Comparison of ENCODE assay signal across 8 mouse cellular contexts in genomic region chr7:16296766-16297390, GRCm38 (mm10). TPM values are rescaled to one million over a fixed set of nuclear protein-coding genes. Genes with fewer than 3 reads are reported as not detected.
DNase-seq lines count a peak whose midpoint lies in the region; ATAC-seq and TF ChIP-seq lines count a peak whose summit lies in the region.

No protein-coding gene starts in this region.

- peak overlapping the region; percentile 50 for H3K4me2 ChIP-seq in embryonic facial prominence, embryonic 11.5 days (ENCODE audit: low read depth, low read length)
- peak overlapping the region; percentile 58 for H3K4me2 ChIP-seq in limb, embryonic 15.5 days
- peak overlapping the region; percentile 58 for H3K4me2 ChIP-seq in midbrain, postnatal 0 days (ENCODE audit: low read depth, low read length, poor library complexity, severe bottlenecking)

- TF ChIP-seq POLR2A in kidney, adult 2 months (IDR thresholded peaks at IDR 0.05; ENCODE audit: low read depth, low read length): no peak

- H3K27ac ChIP-seq in embryonic facial prominence, embryonic 11.5 days (replicated peaks; ENCODE audit: low read depth, low read length): peak overlapping the region; percentile 41; the same call in 1 of the 2 replicates
- peak overlapping the region; percentile 28 for H3K27ac ChIP-seq in kidney, adult 2 months (ENCODE audit: insufficient read depth, low read depth, low read length)
- peak overlapping the region; percentile 93 for H3K27ac ChIP-seq in limb, embryonic 15.5 days
- peak overlapping the region; percentile 55; the same call in 1 of the 2 replicates for H3K27ac ChIP-seq in midbrain, postnatal 0 days (ENCODE audit: low read depth, low read length)

- DNase-seq in urinary bladder, adult 18-20 months (ENCODE audit: low spot score in 2 of 2): peak; percentile 75 to 84
- DNase-seq in urinary bladder, postnatal 10 days (ENCODE audit: low spot score): no peak
- DNase-seq in embryonic facial prominence, embryonic 11.5 days (ENCODE audit: low spot score): peak; percentile 90
- peak; percentile 93 to 94 for DNase-seq in heart, adult 18-20 months
- DNase-seq in kidney, adult 2 months: peak; percentile 93
- DNase-seq in midbrain, postnatal 0 days (ENCODE audit: low spot score): peak; percentile 92
- peak; percentile 76 to 93 for DNase-seq in spleen, postnatal 10 days (ENCODE audit: low spot score in 2 of 2)

- no peaks in the 10 kb centered on the region; the same call in none of the 2 replicates for H3K4me1 ChIP-seq in embryonic facial prominence, embryonic 11.5 days (ENCODE audit: control insufficient read depth, insufficient read depth, low read length)
- H3K4me1 ChIP-seq in kidney, adult 2 months (ENCODE audit: control insufficient read depth, insufficient read depth, low read length): no peaks in the 10 kb centered on the region; the same call in 1 of the 2 replicates
- H3K4me1 ChIP-seq in limb, embryonic 15.5 days: peaks cover 39% of the 10 kb centered on the region
- peaks cover 4% of the 10 kb centered on the region; the same call in 1 of the 2 replicates for H3K4me1 ChIP-seq in midbrain, postnatal 0 days (ENCODE audit: insufficient read depth, low read length)

- 0 out of 2 replicates have a peak, but pooled peaks have one; percentile 17 for TF ChIP-seq CTCF in kidney, adult 2 months (conservative IDR thresholded peaks at IDR 0.05; ENCODE audit: insufficient read depth, insufficient read length, low read depth, low read length)
- TF ChIP-seq CTCF in midbrain, postnatal 0 days (IDR thresholded peaks at IDR 0.05): peak; percentile 48

- H3K9ac ChIP-seq in embryonic facial prominence, embryonic 11.5 days (replicated peaks; ENCODE audit: low read length): peak overlapping the region; percentile 1
- peak overlapping the region; percentile 41 for H3K9ac ChIP-seq in limb, embryonic 15.5 days
- H3K9ac ChIP-seq in midbrain, postnatal 0 days (replicated peaks; ENCODE audit: low read length, poor library complexity, severe bottlenecking): peak overlapping the region; percentile 42

- H3K4me3 ChIP-seq in embryonic facial prominence, embryonic 11.5 days (ENCODE audit: low read depth, low read length): peak overlapping the region; percentile 25
- H3K4me3 ChIP-seq in kidney, adult 2 months (ENCODE audit: insufficient read depth, low read depth, low read length): peak overlapping the region; percentile 8; the same call in 1 of the 2 replicates
- H3K4me3 ChIP-seq in limb, embryonic 15.5 days: peak overlapping the region; percentile 34
- H3K4me3 ChIP-seq in midbrain, postnatal 0 days (ENCODE audit: low read depth, low read length): peak overlapping the region; percentile 34

- no peaks in the 10 kb centered on the region for H3K9me3 ChIP-seq in embryonic facial prominence, embryonic 11.5 days (replicated peaks; ENCODE audit: control insufficient read depth, low read length)
- H3K9me3 ChIP-seq in limb, embryonic 15.5 days: no peaks in the 10 kb centered on the region
- H3K9me3 ChIP-seq in midbrain, postnatal 0 days (ENCODE audit: low read length): no peaks in the 10 kb centered on the region

- no peak for ATAC-seq in embryonic facial prominence, embryonic 11.5 days (replicated peaks; ENCODE audit: insufficient number of reproducible peaks, low FRiP score, low TSS enrichment, low read depth)
- no peak; the same call in 1 of the 2 replicates for ATAC-seq in limb, embryonic 15.5 days (ENCODE audit: insufficient number of reproducible peaks, low FRiP score, low TSS enrichment, low read depth)
- ATAC-seq in midbrain, postnatal 0 days (ENCODE audit: low FRiP score): peak; percentile 31

- H3K27me3 ChIP-seq in embryonic facial prominence, embryonic 11.5 days (ENCODE audit: control insufficient read depth, insufficient read depth, low read length): no peaks in the 10 kb centered on the region
- no peaks in the 10 kb centered on the region for H3K27me3 ChIP-seq in kidney, adult 2 months (replicated peaks; ENCODE audit: control insufficient read depth, insufficient read depth, low read length)
- H3K27me3 ChIP-seq in limb, embryonic 15.5 days: no peaks in the 10 kb centered on the region
- H3K27me3 ChIP-seq in midbrain, postnatal 0 days (ENCODE audit: insufficient read depth, low read length): no peaks in the 10 kb centered on the region

- no peaks in the 10 kb centered on the region for H3K36me3 ChIP-seq in embryonic facial prominence, embryonic 11.5 days (replicated peaks; ENCODE audit: control insufficient read depth, insufficient read depth, low read depth, low read length)
- no peaks in the 10 kb centered on the region for H3K36me3 ChIP-seq in kidney, adult 2 months (ENCODE audit: control insufficient read depth, insufficient read depth, low read length)
- H3K36me3 ChIP-seq in limb, embryonic 15.5 days: no peaks in the 10 kb centered on the region
- no peaks in the 10 kb centered on the region for H3K36me3 ChIP-seq in midbrain, postnatal 0 days (ENCODE audit: insufficient read depth, low read length)

- WGBS in embryonic facial prominence, embryonic 11.5 days: 0% methylated on average over 22 of the region's 22 CpGs
- WGBS in kidney, adult 2 months: 3% methylated on average over 22 of the region's 22 CpGs
- WGBS in limb, embryonic 15.5 days: under 1% methylated on average over 21 of the region's 22 CpGs
- under 1% methylated on average over 20 of the region's 22 CpGs for WGBS in midbrain, postnatal 0 days

RNA-seq across cellular contexts. Expression of gene Ccdc9, which starts 10.3 kb away (rescaled TPM):
- 16.2 and 16.7 TPM in 2 replicates for polyA plus RNA-seq in embryonic facial prominence, embryonic 11.5 days (2014; fragmentation: Nextera tagmentation; extraction: Ambion mirVana)
- total RNA-seq in heart, adult 18-20 months (2021): 10 to 100 TPM; 26.3 to 29.6 TPM
- polyA plus RNA-seq in kidney, adult 2 months (2012; rRNA removed): 23.3 and 24.3 TPM in 2 replicates
- 26.6 and 27.0 TPM in 2 replicates for polyA plus RNA-seq in limb, embryonic 15.5 days (2015; fragmentation: Nextera tagmentation; extraction: Ambion mirVana)
- total RNA-seq in midbrain, postnatal 0 days (2014; rRNA removed): 31.5 and 35.0 TPM in 2 replicates
- 12.7 and 13.6 TPM in 2 replicates for polyA plus RNA-seq in midbrain, postnatal 0 days (2015; fragmentation: Nextera tagmentation; extraction: Ambion mirVana)

RNA-seq across cellular contexts. Expression of gene Bbc3, which starts 11.3 kb away (rescaled TPM):
- polyA plus RNA-seq in embryonic facial prominence, embryonic 11.5 days (2014; fragmentation: Nextera tagmentation; extraction: Ambion mirVana): 4.6 and 5.9 TPM in 2 replicates
- total RNA-seq in heart, adult 18-20 months (2021): 1 to 10 TPM; 3.8 to 5.6 TPM
- polyA plus RNA-seq in kidney, adult 2 months (2012; rRNA removed): 5.1 and 5.2 TPM in 2 replicates
- polyA plus RNA-seq in limb, embryonic 15.5 days (2015; fragmentation: Nextera tagmentation; extraction: Ambion mirVana): 6.4 and 7.0 TPM in 2 replicates
- 45.1 and 50.6 TPM in 2 replicates for total RNA-seq in midbrain, postnatal 0 days (2014; rRNA removed)
- 38.9 and 39.0 TPM in 2 replicates for polyA plus RNA-seq in midbrain, postnatal 0 days (2015; fragmentation: Nextera tagmentation; extraction: Ambion mirVana)

RNA-seq across cellular contexts. Expression of gene Inafm1, which starts 23.5 kb away (rescaled TPM):
- 9.3 TPM in 2 replicates for polyA plus RNA-seq in embryonic facial prominence, embryonic 11.5 days (2014; fragmentation: Nextera tagmentation; extraction: Ambion mirVana)
- 10 to 100 TPM; 15.3 to 16.2 TPM for total RNA-seq in heart, adult 18-20 months (2021)
- 23.1 and 30.7 TPM in 2 replicates for polyA plus RNA-seq in kidney, adult 2 months (2012; rRNA removed)
- 23.9 and 28.1 TPM in 2 replicates for polyA plus RNA-seq in limb, embryonic 15.5 days (2015; fragmentation: Nextera tagmentation; extraction: Ambion mirVana)
- 58.2 and 60.5 TPM in 2 replicates for total RNA-seq in midbrain, postnatal 0 days (2014; rRNA removed)
- polyA plus RNA-seq in midbrain, postnatal 0 days (2015; fragmentation: Nextera tagmentation; extraction: Ambion mirVana): 84.2 and 84.5 TPM in 2 replicates

RNA-seq across cellular contexts. Expression of gene C5ar1, which starts 37.5 kb away (rescaled TPM):
- polyA plus RNA-seq in embryonic facial prominence, embryonic 11.5 days (2014; fragmentation: Nextera tagmentation; extraction: Ambion mirVana): 0.71 and 1.00 TPM in 2 replicates
- total RNA-seq in heart, adult 18-20 months (2021): 1 to 10 TPM; 4.4 to 7.5 TPM
- polyA plus RNA-seq in kidney, adult 2 months (2012; rRNA removed): 3.4 and 4.2 TPM in 2 replicates
- polyA plus RNA-seq in limb, embryonic 15.5 days (2015; fragmentation: Nextera tagmentation; extraction: Ambion mirVana): 5.3 and 5.4 TPM in 2 replicates
- 0.85 and 1.4 TPM in 2 replicates for total RNA-seq in midbrain, postnatal 0 days (2014; rRNA removed)
- polyA plus RNA-seq in midbrain, postnatal 0 days (2015; fragmentation: Nextera tagmentation; extraction: Ambion mirVana): 1.4 TPM in 2 replicates

RNA-seq across cellular contexts. Expression of gene C5ar2, which starts 52.9 kb away (rescaled TPM):
- 0.14 TPM in 1 of 2 replicates, not detected in the other for polyA plus RNA-seq in embryonic facial prominence, embryonic 11.5 days (2014; fragmentation: Nextera tagmentation; extraction: Ambion mirVana)
- 1 to 10 TPM; 1.2 to 1.7 TPM for total RNA-seq in heart, adult 18-20 months (2021)
- 0.34 and 0.39 TPM in 2 replicates for polyA plus RNA-seq in kidney, adult 2 months (2012; rRNA removed)
- 0.17 and 0.26 TPM in 2 replicates for polyA plus RNA-seq in limb, embryonic 15.5 days (2015; fragmentation: Nextera tagmentation; extraction: Ambion mirVana)
- total RNA-seq in midbrain, postnatal 0 days (2014; rRNA removed): 0.05 and 0.09 TPM in 2 replicates
- polyA plus RNA-seq in midbrain, postnatal 0 days (2015; fragmentation: Nextera tagmentation; extraction: Ambion mirVana): 0.14 and 0.20 TPM in 2 replicates

Comparison
In these comparisons a context has a peak if more than half of its experiments do, and no peak if none do; other contexts are left out.
1. H3K27ac ChIP-seq: peak in every context shown above with its lines; median percentile 93 in limb, embryonic 15.5 days; 55 in midbrain, postnatal 0 days; 41 in embryonic facial prominence, embryonic 11.5 days; 28 in kidney, adult 2 months.